Mouse (Mus musculus) G1E (cell line): Measurements from ENCODE around the gene Rapgef2.

Source experiments
- CTCF ChIP-seq: IDR thresholded peaks from 2 replicates; pipeline ENCODE4 v1.5.1; 2012; ENCODE audit warnings: low read depth, low read length, inconsistent platforms, mixed read lengths
- GATA1 ChIP-seq: IDR thresholded peaks from 2 replicates; pipeline ENCODE4 v1.6.1; 2012; ENCODE audit warnings: borderline replicate concordance, low read length, inconsistent platforms, mixed read lengths
- GATA2 ChIP-seq: IDR thresholded peaks from 2 replicates; pipeline ENCODE4 v1.6.1; 2012; ENCODE audit warnings: low read depth, low read length, inconsistent platforms, borderline replicate concordance
- TAL1 ChIP-seq: conservative IDR thresholded peaks from 2 replicates; pipeline ENCODE4 v1.6.1; 2012; ENCODE audit warnings: low read depth, low read length, inconsistent platforms, mixed read lengths

DNA sequence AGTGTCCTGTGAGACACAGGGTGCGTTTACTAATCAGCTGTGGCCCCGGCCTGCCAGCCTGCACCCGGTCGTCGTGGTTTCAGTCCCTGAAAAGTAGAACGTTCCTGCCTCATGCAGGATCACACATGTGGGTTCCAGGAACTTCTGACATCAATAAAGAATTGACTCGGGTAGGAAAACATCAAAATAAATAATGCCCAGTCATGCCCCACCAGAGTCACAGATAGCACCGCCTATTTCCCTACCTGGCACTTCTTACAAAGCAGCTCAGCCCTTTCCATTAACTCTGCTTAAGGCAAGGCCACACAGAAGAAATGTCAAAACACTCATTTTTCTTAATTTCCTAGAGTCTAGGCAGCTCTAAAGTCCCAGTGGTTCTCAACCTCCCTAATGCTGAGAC, 44.0 kb downstream of the Rapgef2 start:
- TF ChIP-seq CTCF (no peak), GATA1 (no peak), GATA2 (no peak), TAL1 (no peak)
